Mouse (Mus musculus) cortical plate, adult 2 months (tissue): ENCODE results near the gene Bst1.

Experiments
- CTCF ChIP-seq: fragments of 200-500 bp; IDR thresholded peaks from 2 replicates; pipeline ENCODE4 v1.5.1; 2011; ENCODE audit warnings: mild to moderate bottlenecking, control low read depth, low read length; ENCODE audit not compliant: insufficient read depth; ENCODE audit errors: extremely low read depth
- POLR2A ChIP-seq: fragments of 200-500 bp; IDR thresholded peaks from 2 replicates; pipeline ENCODE4 v1.6.1; 2011; ENCODE audit warnings: mild to moderate bottlenecking, low read length, control low read depth; ENCODE audit not compliant: insufficient read depth; ENCODE audit errors: extremely low read depth

- TF ChIP-seq POLR2A (no peak), CTCF (no peak)
Measured at GRCm38 (mm10) chr5:43826883-43827282, 8.2 kb downstream of the Bst1 start.
